Mouse (Mus musculus) embryo, embryonic 10 days (tissue): ENCODE data around the gene Pigp.
"Not testable (repeated sequence)": the region's sequence is repeated elsewhere in the genome, so short reads cannot be mapped to it uniquely, and the experiment has no call there.

Source experiments
- DNase-seq: peaks from one replicate; pipeline ENCODE4 v3.0.0-alpha.2; 2015; ENCODE audit warnings: low spot score

Pigp gene

GRCm38 (mm10) chr16:94358091-94358490 lies 13.6 kb downstream of the Pigp start:
- no peak for DNase-seq

GRCm38 (mm10) chr16:94356776-94357494 lies 14.7 kb downstream of the Pigp start:
- DNase-seq = no peak

- DNase-seq = no peak
Observed at GRCm38 (mm10) chr16:94356046-94356445, 15.6 kb downstream of the Pigp start.

- peak; percentile 54 for DNase-seq
Observed at GRCm38 (mm10) chr16:94354450-94354849, 17.2 kb downstream of the Pigp start.

GRCm38 (mm10) chr16:94350287-94350677 lies 21.4 kb downstream of the Pigp start:
- DNase-seq = no peak

GRCm38 (mm10) chr16:94349588-94350286 lies 21.9 kb downstream of the Pigp start:
- DNase-seq = no peak

- DNase-seq = no peak
Observed at GRCm38 (mm10) chr16:94348779-94349178, 22.9 kb downstream of the Pigp start.

GRCm38 (mm10) chr16:94347080-94347731 lies 24.4 kb downstream of the Pigp start:
- DNase-seq = no peak

- DNase-seq = no peak
Observed at GRCm38 (mm10) chr16:94345733-94346132, 25.9 kb downstream of the Pigp start.

GRCm38 (mm10) chr16:94339164-94340160 lies 32.2 kb downstream of the Pigp start:
- DNase-seq = not testable (repeated sequence)

GRCm38 (mm10) chr16:94335656-94336055 lies 36.0 kb downstream of the Pigp start:
- no peak for DNase-seq

- peak; percentile 79 for DNase-seq
Observed at GRCm38 (mm10) chr16:94331886-94332252, 39.8 kb downstream of the Pigp start.

GRCm38 (mm10) chr16:94331233-94331885 lies 40.3 kb downstream of the Pigp start:
- no peak for DNase-seq

- DNase-seq = no peak
Observed at GRCm38 (mm10) chr16:94330429-94330828, 41.2 kb downstream of the Pigp start.

GRCm38 (mm10) chr16:94328881-94329867 lies 42.5 kb downstream of the Pigp start:
- DNase-seq = peak; percentile 35

- peak; percentile 65 for DNase-seq
Observed at GRCm38 (mm10) chr16:94327781-94328711, 43.6 kb downstream of the Pigp start, which contains the start of gene Ripply3. TSS of gene Ripply3 (plus strand) at chr16:94328420.

GRCm38 (mm10) chr16:94326008-94326407 lies 45.6 kb downstream of the Pigp start:
- DNase-seq = no peak

GRCm38 (mm10) chr16:94323681-94324080 lies 48.0 kb downstream of the Pigp start:
- DNase-seq = no peak

- DNase-seq = no peak
Observed at GRCm38 (mm10) chr16:94320223-94320622, 51.4 kb downstream of the Pigp start.
